Mouse (Mus musculus): Measurements from ENCODE around the gene Sergef. TPM values are rescaled to one million over a fixed set of nuclear protein-coding genes. Genes with fewer than 3 reads are reported as not detected.

Sergef gene
- polyA plus RNA-seq, 1 experiment from 2014 or later: 16.8 TPM

GRCm38 (mm10) chr7:46408606-46409005, 231.0 kb downstream of the Sergef start:
- H3K27ac ChIP-seq (ENCODE audit: low read depth): no peak overlapping the region
- H3K4me2 ChIP-seq (ENCODE audit: low read length): no peak overlapping the region
- H3K36me3 ChIP-seq (ENCODE audit: control insufficient read depth, insufficient read depth, low read length): no peaks in the 10 kb centered on the region
- no peaks in the 10 kb centered on the region for H3K9me3 ChIP-seq (ENCODE audit: control insufficient read depth, low read length)
- H3K4me3 ChIP-seq (ENCODE audit: low read depth, low read length): no peak overlapping the region
- 87% methylated on average over 9 of the region's 9 CpGs for WGBS
- no peak for DNase-seq (ENCODE audit: low spot score)
- ATAC-seq (replicated peaks; ENCODE audit: low FRiP score, low TSS enrichment, low read depth): no peak
- H3K9ac ChIP-seq (ENCODE audit: low read length): no peak overlapping the region
- no peaks in the 10 kb centered on the region for H3K4me1 ChIP-seq (replicated peaks; ENCODE audit: control insufficient read depth, insufficient read depth, low read length)
- H3K27me3 ChIP-seq (replicated peaks; ENCODE audit: control insufficient read depth, insufficient read depth, low read length): no peaks in the 10 kb centered on the region

GRCm38 (mm10) chr7:46404756-46405155, 234.9 kb downstream of the Sergef start:
- Histone ChIP-seq H3K27ac (ENCODE audit: low read depth) (no peak overlapping the region), H3K4me2 (ENCODE audit: low read length) (no peak overlapping the region), H3K4me3 (ENCODE audit: low read depth, low read length) (no peak overlapping the region), H3K27me3 (replicated peaks; ENCODE audit: control insufficient read depth, insufficient read depth, low read length) (peaks cover 9% of the 10 kb centered on the region), H3K4me1 (replicated peaks; ENCODE audit: control insufficient read depth, insufficient read depth, low read length) (no peaks in the 10 kb centered on the region), H3K9me3 (ENCODE audit: control insufficient read depth, low read length) (no peaks in the 10 kb centered on the region), H3K36me3 (ENCODE audit: control insufficient read depth, insufficient read depth, low read length) (no peaks in the 10 kb centered on the region), H3K9ac (ENCODE audit: low read length) (no peak overlapping the region)
- DNase-seq (ENCODE audit: low spot score): no peak
- 81% methylated on average over 7 of the region's 7 CpGs for WGBS
- ATAC-seq (replicated peaks; ENCODE audit: low FRiP score, low TSS enrichment, low read depth): no peak

GRCm38 (mm10) chr7:46403616-46404485, 235.8 kb downstream of the Sergef start:
- no peak for ATAC-seq (replicated peaks; ENCODE audit: low FRiP score, low TSS enrichment, low read depth)
- H3K4me1 ChIP-seq (replicated peaks; ENCODE audit: control insufficient read depth, insufficient read depth, low read length): no peaks in the 10 kb centered on the region
- H3K36me3 ChIP-seq (ENCODE audit: control insufficient read depth, insufficient read depth, low read length): no peaks in the 10 kb centered on the region
- WGBS: 80% methylated on average over 15 of the region's 15 CpGs
- no peak overlapping the region for H3K9ac ChIP-seq (ENCODE audit: low read length)
- no peak overlapping the region for H3K27ac ChIP-seq (ENCODE audit: low read depth)
- no peak for DNase-seq (ENCODE audit: low spot score)
- no peak overlapping the region for H3K4me2 ChIP-seq (ENCODE audit: low read length)
- no peak overlapping the region for H3K4me3 ChIP-seq (ENCODE audit: low read depth, low read length)
- H3K27me3 ChIP-seq (replicated peaks; ENCODE audit: control insufficient read depth, insufficient read depth, low read length): peaks cover 18% of the 10 kb centered on the region
- no peaks in the 10 kb centered on the region for H3K9me3 ChIP-seq (ENCODE audit: control insufficient read depth, low read length)

GRCm38 (mm10) chr7:46401371-46402180, 238.0 kb downstream of the Sergef start:
- Histone ChIP-seq H3K27me3 (replicated peaks; ENCODE audit: control insufficient read depth, insufficient read depth, low read length) (peaks cover 41% of the 10 kb centered on the region), H3K27ac (ENCODE audit: low read depth) (no peak overlapping the region), H3K9me3 (ENCODE audit: control insufficient read depth, low read length) (no peaks in the 10 kb centered on the region), H3K4me3 (ENCODE audit: low read depth, low read length) (no peak overlapping the region), H3K4me1 (replicated peaks; ENCODE audit: control insufficient read depth, insufficient read depth, low read length) (0 out of 2 replicates have a peak, but pooled peaks cover 3% of the 10 kb centered on the region), H3K4me2 (ENCODE audit: low read length) (no peak overlapping the region), H3K9ac (ENCODE audit: low read length) (no peak overlapping the region), H3K36me3 (ENCODE audit: control insufficient read depth, insufficient read depth, low read length) (no peaks in the 10 kb centered on the region)
- ATAC-seq (replicated peaks; ENCODE audit: low FRiP score, low TSS enrichment, low read depth) (no peak), DNase-seq (ENCODE audit: low spot score) (no peak)
- WGBS: 66% methylated on average over 3 of the region's 3 CpGs

DNA sequence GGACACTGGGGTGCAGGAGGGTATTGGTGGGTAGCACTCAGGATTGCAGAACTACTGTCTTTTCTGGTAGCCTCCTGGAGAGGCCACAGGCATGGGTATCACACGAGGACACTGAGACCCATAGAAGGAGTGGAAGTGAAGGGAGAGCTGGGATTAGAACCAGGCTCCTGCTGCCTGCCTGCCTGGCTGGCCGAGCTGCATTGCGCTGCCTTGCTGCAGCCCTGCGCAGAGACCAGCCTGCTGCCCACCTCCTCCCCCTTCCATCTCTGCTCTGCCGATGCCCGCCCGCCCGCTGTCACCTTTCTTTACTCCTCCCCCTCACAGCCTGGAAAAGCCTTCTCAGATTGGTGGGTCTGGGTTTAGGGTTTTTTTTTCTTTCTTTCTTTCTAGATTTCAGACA, 239.3 kb downstream of the Sergef start:
- no peaks in the 10 kb centered on the region for H3K36me3 ChIP-seq (ENCODE audit: control insufficient read depth, insufficient read depth, low read length)
- peaks cover 53% of the 10 kb centered on the region for H3K27me3 ChIP-seq (replicated peaks; ENCODE audit: control insufficient read depth, insufficient read depth, low read length)
- H3K9ac ChIP-seq (ENCODE audit: low read length): no peak overlapping the region
- no peak overlapping the region for H3K27ac ChIP-seq (ENCODE audit: low read depth)
- H3K4me2 ChIP-seq (ENCODE audit: low read length): no peak overlapping the region
- ATAC-seq (replicated peaks; ENCODE audit: low FRiP score, low TSS enrichment, low read depth) (no peak), DNase-seq (ENCODE audit: low spot score) (no peak)
- no peak overlapping the region for H3K4me3 ChIP-seq (ENCODE audit: low read depth, low read length)
- WGBS: 33% methylated on average over 8 of the region's 8 CpGs
- H3K4me1 ChIP-seq (replicated peaks; ENCODE audit: control insufficient read depth, insufficient read depth, low read length): 0 out of 2 replicates have a peak, but pooled peaks cover 3% of the 10 kb centered on the region
- H3K9me3 ChIP-seq (ENCODE audit: control insufficient read depth, low read length): no peaks in the 10 kb centered on the region

DNA sequence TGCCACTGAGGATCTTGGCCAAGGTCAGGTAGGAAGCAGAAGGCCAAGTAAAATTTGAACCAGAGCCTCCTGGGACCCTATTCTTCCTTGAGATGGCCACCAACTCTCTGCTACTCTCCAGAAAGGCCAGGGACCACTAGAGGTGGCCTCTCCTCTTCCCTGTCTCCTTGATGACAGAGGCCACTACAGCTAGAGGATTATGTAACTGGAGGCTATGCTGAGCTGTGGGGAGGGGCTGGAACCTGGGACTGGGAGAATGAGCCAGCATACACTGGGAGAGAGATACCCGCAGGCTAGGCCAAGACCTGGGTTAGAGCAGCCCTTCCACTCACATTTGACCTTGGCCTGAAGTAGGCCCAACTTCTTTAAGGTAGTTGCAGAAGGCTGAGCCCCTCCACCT, 239.9 kb downstream of the Sergef start:
- no peak overlapping the region for H3K4me3 ChIP-seq (ENCODE audit: low read depth, low read length)
- no peaks in the 10 kb centered on the region for H3K36me3 ChIP-seq (ENCODE audit: control insufficient read depth, insufficient read depth, low read length)
- DNase-seq (ENCODE audit: low spot score) (no peak), ATAC-seq (replicated peaks; ENCODE audit: low FRiP score, low TSS enrichment, low read depth) (no peak)
- H3K4me2 ChIP-seq (ENCODE audit: low read length): no peak overlapping the region
- H3K27me3 ChIP-seq (replicated peaks; ENCODE audit: control insufficient read depth, insufficient read depth, low read length): peaks cover 60% of the 10 kb centered on the region
- 86% methylated on average over 1 of the region's 1 CpGs for WGBS
- no peak overlapping the region for H3K9ac ChIP-seq (ENCODE audit: low read length)
- H3K27ac ChIP-seq (ENCODE audit: low read depth): no peak overlapping the region
- no peaks in the 10 kb centered on the region for H3K9me3 ChIP-seq (ENCODE audit: control insufficient read depth, low read length)
- H3K4me1 ChIP-seq (replicated peaks; ENCODE audit: control insufficient read depth, insufficient read depth, low read length): 0 out of 2 replicates have a peak, but pooled peaks cover 3% of the 10 kb centered on the region

DNA sequence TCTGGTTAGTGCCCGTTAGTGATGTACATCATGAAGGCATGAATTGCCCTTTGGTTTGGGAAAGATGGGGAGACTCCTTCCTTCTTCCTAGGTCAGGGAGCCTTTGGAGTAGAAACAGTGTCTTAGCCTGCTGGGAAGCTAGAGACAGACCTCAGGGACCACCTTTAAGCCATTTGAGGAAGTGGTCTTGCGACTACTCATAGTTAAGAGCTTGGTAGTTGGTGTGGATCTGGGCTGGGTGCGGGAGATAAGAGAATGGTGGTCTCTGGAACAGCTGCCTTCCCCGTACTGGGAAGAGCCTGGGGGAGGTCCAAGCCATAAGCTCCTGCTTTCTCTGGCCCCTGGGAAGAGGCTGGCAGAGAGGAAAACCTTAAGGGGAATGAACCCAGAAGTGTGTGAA, 241.0 kb downstream of the Sergef start:
- Histone ChIP-seq H3K9me3 (ENCODE audit: control insufficient read depth, low read length) (no peaks in the 10 kb centered on the region), H3K9ac (ENCODE audit: low read length) (no peak overlapping the region), H3K4me1 (replicated peaks; ENCODE audit: control insufficient read depth, insufficient read depth, low read length) (0 out of 2 replicates have a peak, but pooled peaks cover 3% of the 10 kb centered on the region), H3K27me3 (replicated peaks; ENCODE audit: control insufficient read depth, insufficient read depth, low read length) (peaks cover 71% of the 10 kb centered on the region), H3K4me2 (ENCODE audit: low read length) (no peak overlapping the region), H3K36me3 (ENCODE audit: control insufficient read depth, insufficient read depth, low read length) (no peaks in the 10 kb centered on the region), H3K4me3 (ENCODE audit: low read depth, low read length) (no peak overlapping the region), H3K27ac (ENCODE audit: low read depth) (no peak overlapping the region)
- no peak for DNase-seq (ENCODE audit: low spot score)
- ATAC-seq (replicated peaks; ENCODE audit: low FRiP score, low TSS enrichment, low read depth): no peak
- 68% methylated on average over 4 of the region's 4 CpGs for WGBS

DNA sequence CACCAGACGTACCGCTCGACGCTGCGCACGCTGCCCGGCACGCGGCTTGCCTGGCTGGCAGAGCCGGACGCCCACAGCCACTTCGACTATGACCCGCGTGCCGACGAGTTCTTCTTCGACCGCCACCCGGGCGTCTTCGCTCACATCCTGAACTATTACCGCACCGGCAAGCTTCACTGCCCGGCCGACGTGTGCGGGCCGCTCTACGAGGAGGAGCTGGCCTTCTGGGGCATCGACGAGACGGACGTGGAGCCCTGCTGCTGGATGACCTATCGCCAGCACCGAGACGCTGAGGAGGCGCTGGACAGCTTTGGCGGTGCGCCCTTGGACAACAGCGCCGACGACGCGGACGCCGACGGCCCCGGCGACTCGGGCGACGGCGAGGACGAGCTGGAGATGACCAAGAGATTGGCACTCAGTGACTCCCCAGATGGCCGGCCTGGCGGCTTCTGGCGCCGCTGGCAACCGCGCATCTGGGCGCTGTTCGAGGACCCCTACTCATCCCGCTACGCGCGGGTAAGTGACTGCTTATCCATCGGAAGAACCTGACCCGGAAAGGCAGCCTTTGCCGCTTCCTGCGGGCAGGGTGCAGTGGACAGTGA, 241.8 kb downstream of the Sergef start:
- Histone ChIP-seq H3K9ac (ENCODE audit: low read length) (no peak overlapping the region), H3K27me3 (replicated peaks; ENCODE audit: control insufficient read depth, insufficient read depth, low read length) (peaks cover 76% of the 10 kb centered on the region), H3K4me2 (ENCODE audit: low read length) (peak overlapping the region; percentile 78; the same call in 1 of the 2 replicates), H3K4me3 (ENCODE audit: low read depth, low read length) (0 out of 2 replicates have a peak overlapping the region, but pooled peaks have one; percentile 39), H3K9me3 (ENCODE audit: control insufficient read depth, low read length) (no peaks in the 10 kb centered on the region), H3K36me3 (ENCODE audit: control insufficient read depth, insufficient read depth, low read length) (no peaks in the 10 kb centered on the region), H3K4me1 (replicated peaks; ENCODE audit: control insufficient read depth, insufficient read depth, low read length) (0 out of 2 replicates have a peak, but pooled peaks cover 3% of the 10 kb centered on the region), H3K27ac (ENCODE audit: low read depth) (no peak overlapping the region)
- WGBS: 12% methylated on average over 70 of the region's 70 CpGs
- DNase-seq (ENCODE audit: low spot score) (no peak), ATAC-seq (replicated peaks; ENCODE audit: low FRiP score, low TSS enrichment, low read depth) (no peak)
